Mouse (Mus musculus): Measurements from ENCODE around the gene Ccdc148. TPM values are rescaled to one million over a fixed set of nuclear protein-coding genes. Genes with fewer than 3 reads are reported as not detected.

Gene Ccdc148
- polyA plus RNA-seq, 1 experiment from 2014 or later, result 1.9 TPM

DNA sequence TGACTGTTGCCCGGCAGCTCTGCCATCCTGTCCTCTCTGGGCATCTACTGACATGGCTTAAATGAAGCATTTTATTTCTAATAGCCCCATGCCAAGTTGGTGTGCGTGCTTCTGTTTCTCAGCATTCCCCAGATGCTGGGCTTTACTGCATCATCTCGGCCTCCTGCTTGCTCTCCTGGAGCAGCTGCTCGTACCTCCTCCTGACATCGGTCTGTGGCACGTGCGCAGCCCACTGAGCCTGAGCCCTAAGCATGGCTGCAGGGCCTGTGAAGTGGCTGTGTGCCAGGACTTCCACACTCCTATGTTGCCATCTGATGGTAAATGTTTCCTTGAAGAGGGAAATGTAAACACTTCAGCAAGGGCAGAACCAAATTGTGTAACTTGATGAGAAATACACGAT is 31.0 kb upstream of the Ccdc148 start:
- H3K36me3 ChIP-seq (ENCODE audit: insufficient read depth, low read length), result 0 out of 2 replicates have a peak, but pooled peaks cover 6% of the 10 kb centered on the region
- TF ChIP-seq CTCF (IDR thresholded peaks at IDR 0.05; ENCODE audit: low read depth), result no peak
- no peaks in the 10 kb centered on the region for H3K9me3 ChIP-seq (replicated peaks; ENCODE audit: low read length)
- no peak overlapping the region for H3K9ac ChIP-seq (ENCODE audit: low read depth, low read length)
- DNase-seq (ENCODE audit: low spot score) (no peak), ATAC-seq (replicated peaks; ENCODE audit: low FRiP score, low read depth) (no peak)
- H3K4me2 ChIP-seq (ENCODE audit: low read length), result no peak overlapping the region
- WGBS, result 70% methylated on average over 8 of the region's 8 CpGs
- H3K4me1 ChIP-seq (replicated peaks; ENCODE audit: insufficient read depth, low read length), result no peaks in the 10 kb centered on the region
- H3K4me3 ChIP-seq (replicated peaks; ENCODE audit: low read depth, low read length), result no peak overlapping the region
- H3K27ac ChIP-seq, result no peak overlapping the region
- no peaks in the 10 kb centered on the region for H3K27me3 ChIP-seq (ENCODE audit: insufficient read depth, low read length)

DNA sequence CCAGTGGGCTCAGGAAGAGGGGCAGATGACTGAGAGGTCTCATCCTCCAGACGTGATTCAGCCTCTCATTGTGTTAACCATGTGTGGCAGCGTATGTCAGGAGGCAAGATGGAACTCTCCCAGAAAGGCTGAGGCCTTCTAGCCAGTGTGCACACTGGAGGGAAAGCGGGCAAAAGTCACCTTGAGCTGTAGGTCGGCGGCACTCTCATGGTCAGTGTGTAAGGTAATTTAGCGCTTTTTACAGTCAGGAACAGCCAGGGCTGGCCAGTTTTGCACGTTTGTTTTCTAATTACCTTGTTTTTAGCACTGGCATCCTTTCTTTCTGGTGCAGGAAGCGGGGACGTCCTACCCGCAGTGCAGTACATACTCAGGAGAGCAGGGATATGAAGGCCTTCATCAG is 29.7 kb upstream of the Ccdc148 start:
- H3K4me3 ChIP-seq (replicated peaks; ENCODE audit: low read depth, low read length), result no peak overlapping the region
- H3K9me3 ChIP-seq (replicated peaks; ENCODE audit: low read length), result no peaks in the 10 kb centered on the region
- no peak for TF ChIP-seq CTCF (IDR thresholded peaks at IDR 0.05; ENCODE audit: low read depth)
- H3K27me3 ChIP-seq (ENCODE audit: insufficient read depth, low read length), result no peaks in the 10 kb centered on the region
- 0 out of 2 replicates have a peak, but pooled peaks cover 6% of the 10 kb centered on the region for H3K36me3 ChIP-seq (ENCODE audit: insufficient read depth, low read length)
- WGBS, result 75% methylated on average over 10 of the region's 10 CpGs
- H3K9ac ChIP-seq (ENCODE audit: low read depth, low read length), result no peak overlapping the region
- DNase-seq (ENCODE audit: low spot score) (no peak), ATAC-seq (replicated peaks; ENCODE audit: low FRiP score, low read depth) (no peak)
- no peak overlapping the region for H3K4me2 ChIP-seq (ENCODE audit: low read length)
- peak overlapping the region; percentile 39; the same call in 1 of the 2 replicates for H3K27ac ChIP-seq
- no peaks in the 10 kb centered on the region for H3K4me1 ChIP-seq (replicated peaks; ENCODE audit: insufficient read depth, low read length)

DNA sequence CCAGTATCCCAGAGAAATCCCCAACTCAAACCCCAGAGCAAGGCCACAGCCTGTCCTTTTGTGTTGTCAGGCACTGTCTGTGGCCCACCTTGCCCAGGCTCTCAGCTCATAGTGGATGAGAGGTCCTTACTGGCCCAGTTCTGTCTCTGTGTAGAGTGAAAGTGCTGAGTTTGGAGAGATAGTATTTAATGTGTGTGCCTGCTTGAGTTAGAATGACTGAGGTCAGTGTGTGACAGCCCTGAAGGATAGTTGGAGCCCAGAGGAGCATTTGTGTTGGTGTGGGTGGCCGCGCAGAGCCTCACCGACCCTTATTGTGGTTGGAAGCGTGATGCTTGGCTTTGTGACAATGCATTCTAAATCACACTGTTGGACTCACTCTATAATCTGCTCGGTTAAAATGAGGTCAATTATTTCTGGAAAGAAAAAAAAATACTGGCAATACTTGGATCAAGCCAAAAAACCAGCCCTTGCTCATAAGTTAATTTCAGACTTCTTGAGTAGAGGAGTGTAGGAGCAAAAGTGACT is 29.2 kb upstream of the Ccdc148 start:
- no peak overlapping the region for H3K9ac ChIP-seq (ENCODE audit: low read depth, low read length)
- 66% methylated on average over 5 of the region's 5 CpGs for WGBS
- H3K4me3 ChIP-seq (replicated peaks; ENCODE audit: low read depth, low read length), result no peak overlapping the region
- ATAC-seq (replicated peaks; ENCODE audit: low FRiP score, low read depth) (no peak), DNase-seq (ENCODE audit: low spot score) (peak; percentile 67)
- H3K4me1 ChIP-seq (replicated peaks; ENCODE audit: insufficient read depth, low read length), result no peaks in the 10 kb centered on the region
- H3K27ac ChIP-seq, result peak overlapping the region; percentile 39; the same call in 1 of the 2 replicates
- no peaks in the 10 kb centered on the region for H3K27me3 ChIP-seq (ENCODE audit: insufficient read depth, low read length)
- H3K36me3 ChIP-seq (ENCODE audit: insufficient read depth, low read length), result 0 out of 2 replicates have a peak, but pooled peaks cover 6% of the 10 kb centered on the region
- TF ChIP-seq CTCF (IDR thresholded peaks at IDR 0.05; ENCODE audit: low read depth), result no peak
- no peak overlapping the region for H3K4me2 ChIP-seq (ENCODE audit: low read length)
- H3K9me3 ChIP-seq (replicated peaks; ENCODE audit: low read length), result no peaks in the 10 kb centered on the region

DNA sequence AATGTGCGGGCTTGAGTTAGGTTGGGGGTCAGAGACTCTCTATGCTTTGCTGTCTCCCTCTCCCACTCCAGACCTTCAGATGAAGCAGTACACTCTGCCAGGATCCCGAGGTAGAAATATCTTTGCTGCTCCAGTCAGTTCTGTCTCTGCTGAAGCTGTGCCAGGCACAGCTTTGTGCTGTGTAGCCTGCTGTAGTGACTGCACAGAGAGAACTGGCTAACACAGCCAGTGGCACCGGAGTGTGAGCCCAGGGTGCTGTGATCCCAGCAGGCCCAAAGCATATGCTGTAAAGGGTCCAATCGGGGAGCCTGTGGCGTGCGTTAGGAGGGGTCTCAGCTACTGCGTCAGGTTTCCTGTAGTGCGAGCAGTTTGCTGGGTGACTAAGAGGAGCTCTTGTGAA is 27.8 kb upstream of the Ccdc148 start:
- DNase-seq (ENCODE audit: low spot score) (no peak), ATAC-seq (replicated peaks; ENCODE audit: low FRiP score, low read depth) (no peak)
- Histone ChIP-seq H3K27ac (no peak overlapping the region), H3K4me3 (replicated peaks; ENCODE audit: low read depth, low read length) (no peak overlapping the region), H3K36me3 (ENCODE audit: insufficient read depth, low read length) (0 out of 2 replicates have a peak, but pooled peaks cover 6% of the 10 kb centered on the region), H3K9ac (ENCODE audit: low read depth, low read length) (no peak overlapping the region), H3K27me3 (ENCODE audit: insufficient read depth, low read length) (no peaks in the 10 kb centered on the region), H3K4me2 (ENCODE audit: low read length) (no peak overlapping the region), H3K9me3 (replicated peaks; ENCODE audit: low read length) (no peaks in the 10 kb centered on the region), H3K4me1 (replicated peaks; ENCODE audit: insufficient read depth, low read length) (no peaks in the 10 kb centered on the region)
- 90% methylated on average over 8 of the region's 8 CpGs for WGBS
- no peak for TF ChIP-seq CTCF (IDR thresholded peaks at IDR 0.05; ENCODE audit: low read depth)

DNA sequence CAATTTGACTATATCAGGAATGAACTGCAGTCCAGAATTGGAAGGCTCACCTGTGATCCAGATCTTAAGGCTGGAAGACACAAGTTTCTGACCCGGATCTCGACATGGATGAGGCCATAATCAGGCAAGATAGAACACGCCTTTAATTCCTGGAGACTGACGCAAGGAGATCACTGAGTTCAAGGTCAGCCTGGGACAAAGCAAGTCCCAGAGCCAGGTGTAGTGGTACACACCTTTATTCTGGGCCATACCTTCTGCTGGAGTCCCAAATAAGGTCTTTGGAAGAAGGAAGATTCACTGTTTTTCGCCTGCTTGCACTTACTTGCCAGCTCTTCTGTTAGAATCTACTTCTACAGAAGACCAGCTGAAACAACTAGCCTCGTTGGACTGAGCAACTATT is 26.5 kb upstream of the Ccdc148 start:
- H3K4me3 ChIP-seq (replicated peaks; ENCODE audit: low read depth, low read length), result no peak overlapping the region
- 0 out of 2 replicates have a peak, but pooled peaks cover 6% of the 10 kb centered on the region for H3K36me3 ChIP-seq (ENCODE audit: insufficient read depth, low read length)
- no peak for TF ChIP-seq CTCF (IDR thresholded peaks at IDR 0.05; ENCODE audit: low read depth)
- no peak for DNase-seq (ENCODE audit: low spot score)
- no peak for ATAC-seq (replicated peaks; ENCODE audit: low FRiP score, low read depth)
- H3K27me3 ChIP-seq (ENCODE audit: insufficient read depth, low read length), result no peaks in the 10 kb centered on the region
- no peak overlapping the region for H3K27ac ChIP-seq
- H3K4me1 ChIP-seq (replicated peaks; ENCODE audit: insufficient read depth, low read length), result no peaks in the 10 kb centered on the region
- H3K9me3 ChIP-seq (replicated peaks; ENCODE audit: low read length), result no peaks in the 10 kb centered on the region
- 96% methylated on average over 6 of the region's 6 CpGs for WGBS
- no peak overlapping the region for H3K4me2 ChIP-seq (ENCODE audit: low read length)
- no peak overlapping the region for H3K9ac ChIP-seq (ENCODE audit: low read depth, low read length)

DNA sequence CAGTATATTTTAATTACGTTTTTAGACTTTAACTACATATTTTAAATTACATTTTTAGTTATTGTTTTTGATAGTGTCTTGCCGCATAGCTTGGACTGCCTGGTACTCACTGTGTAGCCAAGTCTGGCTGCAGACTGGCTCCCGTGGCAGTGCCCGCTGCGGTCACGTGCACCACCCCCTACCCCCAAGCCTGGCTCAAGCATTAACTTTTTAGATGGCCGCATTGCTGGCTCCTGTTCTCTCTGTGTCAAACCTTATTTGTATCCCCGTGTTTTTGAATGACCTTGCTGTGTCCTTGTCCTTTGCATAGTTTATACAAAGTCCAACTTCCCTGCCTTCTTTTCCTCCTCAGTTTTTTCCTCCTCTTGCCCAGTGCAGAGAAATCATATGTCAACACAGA is 25.6 kb upstream of the Ccdc148 start:
- Histone ChIP-seq H3K36me3 (ENCODE audit: insufficient read depth, low read length) (0 out of 2 replicates have a peak, but pooled peaks cover 6% of the 10 kb centered on the region), H3K27ac (no peak overlapping the region), H3K27me3 (ENCODE audit: insufficient read depth, low read length) (no peaks in the 10 kb centered on the region), H3K9ac (ENCODE audit: low read depth, low read length) (no peak overlapping the region), H3K4me3 (replicated peaks; ENCODE audit: low read depth, low read length) (no peak overlapping the region), H3K4me1 (replicated peaks; ENCODE audit: insufficient read depth, low read length) (no peaks in the 10 kb centered on the region), H3K9me3 (replicated peaks; ENCODE audit: low read length) (no peaks in the 10 kb centered on the region), H3K4me2 (ENCODE audit: low read length) (no peak overlapping the region)
- TF ChIP-seq CTCF (IDR thresholded peaks at IDR 0.05; ENCODE audit: low read depth), result no peak
- WGBS, result 74% methylated on average over 8 of the region's 8 CpGs
- no peak for ATAC-seq (replicated peaks; ENCODE audit: low FRiP score, low read depth)
- DNase-seq (ENCODE audit: low spot score), result no peak
